21 mouse cellular contexts compared by ENCODE assay signal in genomic region chr1:68830501-68831239, GRCm38 (mm10).
A peak's percentile ranks its signal among the peaks of the same experiment; 100 is the strongest.
DNase-seq lines count a peak whose midpoint lies in the region; ATAC-seq lines count a peak whose summit lies in the region.
"Had no signal": no experiment of that assay in that cellular context is flagged by ENCODE, and none has a peak within 500 bp of the region (broad histone marks: within the 10 kb centered on the region; RNA-seq: fewer than 3 reads in every experiment).

No protein-coding gene starts in this region.

- H3K36me3 ChIP-seq in forebrain, embryonic 11.5 days (ENCODE audit: control insufficient read depth, insufficient read depth, low read length) = no peaks in the 10 kb centered on the region
- no peaks in the 10 kb centered on the region for H3K36me3 ChIP-seq in forebrain, embryonic 16.5 days (ENCODE audit: control insufficient read depth, insufficient read depth)
- H3K36me3 ChIP-seq in midbrain, embryonic 13.5 days = no peaks in the 10 kb centered on the region
- H3K36me3 ChIP-seq: embryonic facial prominence, embryonic 12.5 days; heart, embryonic 15.5 days; kidney, embryonic 15.5 days had no signal

- no peaks in the 10 kb centered on the region for H3K27me3 ChIP-seq in forebrain, embryonic 11.5 days (ENCODE audit: control insufficient read depth, insufficient read depth, low read length)
- no peaks in the 10 kb centered on the region for H3K27me3 ChIP-seq in forebrain, embryonic 16.5 days (replicated peaks; ENCODE audit: control insufficient read depth, insufficient read depth, low read length)
- no peaks in the 10 kb centered on the region for H3K27me3 ChIP-seq in midbrain, embryonic 13.5 days
- H3K27me3 ChIP-seq: embryonic facial prominence, embryonic 12.5 days; heart, embryonic 15.5 days; kidney, embryonic 15.5 days had no signal

- DNase-seq in cerebellum, postnatal 14 days = peak; percentile 26 to 68
- DNase-seq in cerebellum, adult 11 months = no peak
- peak; percentile 44 for DNase-seq in forebrain, embryonic 11.5 days (ENCODE audit: low spot score)
- DNase-seq in Muller cell, postnatal 12 days (ENCODE audit: inconsistent ontology term) = peak; percentile 7
- DNase-seq: adrenal gland, postnatal 14 days; cerebellum, postnatal 36 days; gastrocnemius, adult 2 months; kidney, adult 11 months; kidney, postnatal 36 days; layer of hippocampus, postnatal 36 days; lung, postnatal 4 days; right cerebral cortex, adult 18-20 months; right cerebral cortex, postnatal 4 days; thymus, postnatal 25 days had no signal

- H3K4me3 ChIP-seq in forebrain, embryonic 11.5 days (ENCODE audit: low read depth, low read length) = no peak overlapping the region
- no peak overlapping the region for H3K4me3 ChIP-seq in forebrain, embryonic 16.5 days (replicated peaks; ENCODE audit: low read length)
- H3K4me3 ChIP-seq in midbrain, embryonic 13.5 days (replicated peaks) = no peak overlapping the region
- H3K4me3 ChIP-seq: embryonic facial prominence, embryonic 12.5 days; erythroblast, embryonic 14.5 days; gastrocnemius, adult 2 months; heart, embryonic 15.5 days; kidney, embryonic 15.5 days had no signal

- no peaks in the 10 kb centered on the region for H3K9me3 ChIP-seq in forebrain, embryonic 11.5 days (ENCODE audit: control insufficient read depth, low read length)
- 0 out of 2 replicates have a peak, but pooled peaks cover 2% of the 10 kb centered on the region for H3K9me3 ChIP-seq in forebrain, embryonic 16.5 days (ENCODE audit: control insufficient read depth, low read length)
- H3K9me3 ChIP-seq in midbrain, embryonic 13.5 days = no peaks in the 10 kb centered on the region
- H3K9me3 ChIP-seq: embryonic facial prominence, embryonic 12.5 days; heart, embryonic 15.5 days; kidney, embryonic 15.5 days had no signal

- peak; percentile 54; the same call in 1 of the 2 replicates for ATAC-seq in forebrain, embryonic 11.5 days (replicated peaks; ENCODE audit: low FRiP score)
- no peak for ATAC-seq in forebrain, embryonic 16.5 days
- ATAC-seq in midbrain, embryonic 13.5 days = no peak
- no peak for ATAC-seq in megakaryocyte-erythroid progenitor cell, adult 5-6 weeks (replicated peaks; ENCODE audit: low FRiP score, low TSS enrichment, poor library complexity, severe bottlenecking)

- 60% methylated on average over 2 of the region's 2 CpGs for WGBS in forebrain, embryonic 11.5 days
- WGBS in forebrain, embryonic 16.5 days = 61% methylated on average over 2 of the region's 2 CpGs
- WGBS in midbrain, embryonic 13.5 days = 72% methylated on average over 2 of the region's 2 CpGs

- H3K4me1 ChIP-seq in forebrain, embryonic 11.5 days (replicated peaks; ENCODE audit: control insufficient read depth, insufficient read depth, low read length) = peaks cover 4% of the 10 kb centered on the region; the same call in 1 of the 2 replicates
- no peaks in the 10 kb centered on the region for H3K4me1 ChIP-seq in forebrain, embryonic 16.5 days (replicated peaks; ENCODE audit: control insufficient read depth, insufficient read depth, low read length)
- H3K4me1 ChIP-seq in midbrain, embryonic 13.5 days (replicated peaks) = peaks cover 17% of the 10 kb centered on the region
- H3K4me1 ChIP-seq: embryonic facial prominence, embryonic 12.5 days; heart, embryonic 15.5 days; kidney, embryonic 15.5 days had no signal

- H3K27ac ChIP-seq in forebrain, embryonic 11.5 days (ENCODE audit: low read depth, low read length) = no peak overlapping the region
- H3K27ac ChIP-seq in forebrain, embryonic 16.5 days (ENCODE audit: low read length) = no peak overlapping the region
- H3K27ac ChIP-seq in midbrain, embryonic 13.5 days = peak overlapping the region; percentile 53; the same call in 1 of the 2 replicates
- H3K27ac ChIP-seq: embryonic facial prominence, embryonic 12.5 days; gastrocnemius, adult 2 months; heart, embryonic 15.5 days; kidney, embryonic 15.5 days had no signal

- no peak overlapping the region for H3K9ac ChIP-seq in forebrain, embryonic 11.5 days (ENCODE audit: low read length)
- no peak overlapping the region for H3K9ac ChIP-seq in forebrain, embryonic 16.5 days (replicated peaks; ENCODE audit: low read depth, low read length)
- H3K9ac ChIP-seq in midbrain, embryonic 13.5 days (replicated peaks) = no peak overlapping the region
- H3K9ac ChIP-seq: embryonic facial prominence, embryonic 12.5 days; heart, embryonic 15.5 days; kidney, embryonic 15.5 days had no signal

- no peak overlapping the region for H3K4me2 ChIP-seq in forebrain, embryonic 11.5 days (ENCODE audit: low read depth, low read length, severe bottlenecking)
- H3K4me2 ChIP-seq in forebrain, embryonic 16.5 days (ENCODE audit: low read length) = no peak overlapping the region
- H3K4me2 ChIP-seq in midbrain, embryonic 13.5 days (replicated peaks) = no peak overlapping the region
- H3K4me2 ChIP-seq: embryonic facial prominence, embryonic 12.5 days; heart, embryonic 15.5 days; kidney, embryonic 15.5 days had no signal
